8 mouse cellular contexts compared by ENCODE assay signal in genomic region chr6:31564901-31565391, GRCm38 (mm10). TPM values are rescaled to one million over a fixed set of nuclear protein-coding genes. Genes with fewer than 3 reads are reported as not detected.
DNase-seq lines count a peak whose midpoint lies in the region; ATAC-seq lines count a peak whose summit lies in the region.

No protein-coding gene starts in this region.

- peak overlapping the region; percentile 57 for H3K4me3 ChIP-seq in hindbrain, embryonic 15.5 days

- H3K4me2 ChIP-seq in hindbrain, embryonic 15.5 days: peak overlapping the region; percentile 73

- WGBS in hindbrain, embryonic 15.5 days: 2% methylated on average over 17 of the region's 17 CpGs

- no peak overlapping the region for H3K9ac ChIP-seq in hindbrain, embryonic 15.5 days

- no peaks in the 10 kb centered on the region for H3K36me3 ChIP-seq in hindbrain, embryonic 15.5 days

- H3K27ac ChIP-seq in hindbrain, embryonic 15.5 days (replicated peaks): no peak overlapping the region

- no peak for ATAC-seq in cerebellum, adult (ENCODE audit: insufficient number of reproducible peaks, low FRiP score, low TSS enrichment)
- no peak for ATAC-seq in hindbrain, embryonic 15.5 days (ENCODE audit: low FRiP score, low read depth)

- H3K27me3 ChIP-seq in hindbrain, embryonic 15.5 days: no peaks in the 10 kb centered on the region

- H3K9me3 ChIP-seq in hindbrain, embryonic 15.5 days: no peaks in the 10 kb centered on the region

- peaks cover 45% of the 10 kb centered on the region for H3K4me1 ChIP-seq in hindbrain, embryonic 15.5 days (replicated peaks)

- peak; percentile 9 to 16 for DNase-seq in cerebellum, postnatal 14 days
- peak; percentile 68 for DNase-seq in embryo, embryonic 11 days
- peak; percentile 41 for DNase-seq in lung, postnatal 10 days
- DNase-seq in left cerebral cortex, adult 9 months (ENCODE audit: low spot score in 2 of 2): no peak
- DNase-seq in adrenal gland, postnatal 25 days: no peak
- DNase-seq in thymus, postnatal 36 days: no peak

RNA-seq across cellular contexts. Expression of gene Podxl, which starts 1.2 kb away (rescaled TPM):
- polyA plus RNA-seq in hindbrain, embryonic 15.5 days (2015; fragmentation: Nextera tagmentation; extraction: Ambion mirVana): 9.8 and 13.4 TPM in 2 replicates
- total RNA-seq in adrenal gland, postnatal 25 days (2021): 36.3 and 41.7 TPM in 2 replicates

Comparison
In these comparisons a context has a peak if more than half of its experiments do, and no peak if none do; other contexts are left out.
1. DNase-seq: peak in cerebellum, postnatal 14 days (2 of 2), embryo, embryonic 11 days (single experiment) and lung, postnatal 10 days (single experiment); none in left cerebral cortex, adult 9 months (0 of 2), adrenal gland, postnatal 25 days (single experiment) and thymus, postnatal 36 days (0 of 2).